Mouse (Mus musculus): Measurements from ENCODE around the gene Accs.
A peak's percentile ranks its signal among the peaks of the same experiment; 100 is the strongest.

Gene Accs

DNA sequence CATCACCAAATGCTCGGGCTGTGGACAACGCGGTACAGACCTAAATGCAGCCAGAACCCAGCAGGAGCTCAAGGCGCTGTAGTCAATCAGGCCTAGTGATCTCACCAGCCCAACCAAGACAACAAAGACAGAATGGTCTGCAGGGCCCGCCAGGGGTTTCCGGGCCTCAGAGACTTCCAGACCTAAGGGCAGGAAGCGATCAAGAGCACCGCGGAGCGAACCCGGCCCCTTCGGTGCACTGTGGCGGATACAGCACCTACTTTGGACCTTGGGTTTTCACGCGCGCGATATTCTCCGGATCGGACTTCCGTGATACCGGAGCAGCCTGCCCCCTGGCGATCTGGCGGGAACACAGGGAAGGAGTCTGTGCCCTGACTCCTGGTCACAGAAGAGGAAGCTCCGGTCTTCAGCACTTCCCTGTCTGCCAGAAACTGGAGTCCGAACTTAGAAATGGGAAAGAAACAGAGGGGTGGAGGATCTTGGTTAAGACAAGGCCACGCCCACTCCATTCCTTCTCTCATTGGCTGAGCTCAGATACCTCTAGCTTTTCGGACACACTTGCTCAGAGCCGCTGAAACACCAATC is at the start of gene Accs:
Accs (minus strand) TSS at position 439 of the 585 bp plus-strand sequence.
- DNase-seq (ENCODE audit: low spot score) = peak; percentile 81

DNA sequence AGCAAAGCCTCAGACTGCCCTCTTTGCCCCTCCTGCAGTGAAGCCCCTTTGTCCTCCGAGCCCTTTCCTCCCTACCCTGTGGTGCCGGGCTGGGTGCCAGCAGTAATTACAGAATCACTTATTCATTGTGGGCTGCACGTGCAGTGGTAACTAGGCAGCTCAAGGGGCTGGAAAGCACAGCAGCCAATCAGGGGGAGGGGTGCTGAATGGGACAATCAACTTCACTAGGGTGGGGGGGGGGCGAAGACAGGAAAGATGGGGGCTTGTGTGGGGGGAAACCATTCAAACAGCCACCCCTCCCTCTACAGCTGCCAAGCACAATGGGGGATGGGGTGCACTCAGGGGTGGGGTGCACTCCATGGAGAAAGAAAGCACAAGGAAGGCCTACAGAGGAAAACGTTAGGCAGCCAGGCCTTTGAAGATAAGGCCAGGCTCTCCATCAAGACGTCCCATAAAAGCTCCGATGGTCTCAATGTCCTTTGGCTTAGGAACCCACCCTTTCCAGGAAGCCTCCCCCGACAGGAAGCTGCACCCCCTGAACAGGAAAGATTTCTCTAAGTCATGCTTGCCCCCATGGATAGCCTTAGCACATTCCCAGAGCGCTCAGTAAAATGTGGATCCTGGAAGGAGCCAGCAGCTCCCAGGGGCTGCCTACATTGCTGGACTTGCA is 42.0 kb upstream of the Accs start:
- no peak for DNase-seq (ENCODE audit: low spot score)

DNA sequence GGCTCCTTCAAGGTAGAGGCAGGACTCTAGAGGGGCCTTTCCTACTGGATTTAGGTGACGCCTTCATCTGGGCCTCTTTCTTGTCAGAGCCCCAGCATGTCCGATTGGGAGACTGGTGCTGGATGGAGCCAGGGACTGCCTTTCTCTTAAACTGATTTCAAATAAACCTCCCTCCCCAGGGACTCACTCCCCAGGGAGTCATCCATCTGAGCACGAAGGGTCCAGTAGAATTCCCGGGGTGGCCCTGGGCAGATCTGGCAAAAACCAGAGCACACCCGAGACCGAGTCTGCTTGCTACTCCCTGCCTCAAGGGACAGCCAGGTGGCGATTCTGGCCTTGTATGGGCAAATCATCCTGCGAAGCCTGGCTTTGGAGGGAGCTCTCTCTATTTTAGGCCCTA is 40.4 kb upstream of the Accs start:
- DNase-seq (ENCODE audit: low spot score) = no peak

DNA sequence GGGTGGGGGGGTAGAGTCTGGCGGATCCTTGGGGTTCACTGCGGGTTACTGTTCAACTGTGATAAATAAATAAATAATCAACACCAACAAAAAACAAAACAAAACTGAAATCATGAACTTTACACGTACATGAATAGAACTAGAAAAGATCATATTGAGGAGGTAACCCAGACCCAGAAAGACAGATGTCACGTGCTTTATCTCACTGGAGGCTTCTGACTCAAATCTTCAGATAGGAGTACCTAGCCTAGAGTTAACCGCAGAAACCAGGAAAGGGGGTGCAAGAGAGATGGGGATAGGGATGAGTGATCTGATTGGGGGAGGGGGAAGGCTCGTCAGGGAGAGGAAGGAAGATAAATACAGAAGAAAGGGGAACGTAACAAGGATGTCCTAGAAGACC is 39.3 kb upstream of the Accs start:
- DNase-seq (ENCODE audit: low spot score) = no peak

DNA sequence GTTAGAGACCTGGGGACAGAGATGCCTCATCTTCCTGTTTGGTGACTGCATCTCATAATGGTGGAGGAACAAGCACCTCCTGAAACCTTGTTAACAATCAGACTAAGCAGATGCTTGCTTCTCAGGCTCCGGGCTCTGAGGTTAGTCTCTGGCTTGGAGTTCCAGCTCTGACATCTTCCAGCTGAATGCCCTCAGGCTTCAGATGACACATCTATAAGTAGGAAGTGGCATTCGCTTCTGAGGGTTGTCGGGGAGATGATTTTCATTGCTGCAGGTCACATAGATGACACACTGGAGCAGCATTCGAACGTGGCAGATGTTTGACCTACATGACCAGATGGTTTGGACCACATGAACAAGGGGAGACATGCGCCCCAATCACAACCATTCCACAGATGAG is 38.6 kb upstream of the Accs start:
- no peak for DNase-seq (ENCODE audit: low spot score)

DNA sequence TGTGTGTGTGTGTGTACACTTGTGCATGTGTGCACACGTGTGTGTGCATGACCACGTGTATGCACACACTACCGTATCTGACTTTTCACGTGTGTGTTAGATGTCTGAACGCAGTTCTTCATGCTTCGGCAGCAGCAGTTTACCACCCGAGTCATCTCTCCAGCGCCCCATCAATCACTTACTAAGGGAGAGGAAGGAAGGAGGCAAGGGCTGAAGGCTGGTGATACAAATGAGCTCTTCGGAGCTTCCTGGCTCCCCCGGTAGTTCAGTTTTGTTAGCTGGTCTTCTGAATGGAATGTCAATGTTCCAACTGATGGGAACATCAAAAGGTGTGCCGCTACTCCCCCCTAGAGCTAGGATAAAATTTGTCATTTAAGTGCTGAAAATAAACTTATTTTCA is 37.5 kb upstream of the Accs start:
- DNase-seq (ENCODE audit: low spot score) = no peak

DNA sequence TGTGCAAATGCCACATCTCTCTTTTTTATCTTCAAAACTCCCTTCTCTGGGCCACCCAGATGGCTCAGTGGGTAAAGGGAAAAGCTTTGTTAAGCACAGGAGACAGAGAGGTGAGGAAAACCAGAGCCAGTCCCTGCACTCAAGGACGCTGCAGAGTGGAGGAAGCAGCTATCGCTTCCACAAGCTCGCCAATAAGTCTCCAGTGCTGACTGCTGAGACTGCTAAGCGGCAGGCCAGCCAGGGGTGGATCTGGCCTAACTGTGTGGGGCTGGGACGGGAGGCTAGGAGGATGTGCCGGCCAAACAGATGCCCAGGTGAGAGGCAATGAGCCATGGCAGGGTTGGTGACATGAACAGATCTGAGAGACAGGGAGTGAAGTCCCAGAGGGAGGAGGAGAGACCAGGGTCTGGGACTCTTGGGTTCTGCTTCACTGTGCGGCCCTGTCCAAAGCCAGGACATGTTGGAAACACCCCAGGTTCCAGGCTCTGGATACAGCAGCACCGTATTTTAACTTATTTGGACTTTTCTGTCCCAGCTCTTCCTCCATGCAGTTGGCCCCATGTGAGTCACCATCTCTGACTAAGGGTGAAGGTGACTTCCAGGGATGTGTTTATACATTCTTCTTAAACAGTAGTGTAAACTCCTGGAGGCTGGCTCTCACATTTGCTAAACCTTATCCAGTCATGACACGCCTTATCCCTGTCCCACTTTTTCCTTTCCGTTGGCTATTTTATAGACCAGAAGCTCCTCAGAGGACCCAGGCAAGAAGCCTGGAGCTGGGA is 36.5 kb upstream of the Accs start:
- no peak for DNase-seq (ENCODE audit: low spot score)

DNA sequence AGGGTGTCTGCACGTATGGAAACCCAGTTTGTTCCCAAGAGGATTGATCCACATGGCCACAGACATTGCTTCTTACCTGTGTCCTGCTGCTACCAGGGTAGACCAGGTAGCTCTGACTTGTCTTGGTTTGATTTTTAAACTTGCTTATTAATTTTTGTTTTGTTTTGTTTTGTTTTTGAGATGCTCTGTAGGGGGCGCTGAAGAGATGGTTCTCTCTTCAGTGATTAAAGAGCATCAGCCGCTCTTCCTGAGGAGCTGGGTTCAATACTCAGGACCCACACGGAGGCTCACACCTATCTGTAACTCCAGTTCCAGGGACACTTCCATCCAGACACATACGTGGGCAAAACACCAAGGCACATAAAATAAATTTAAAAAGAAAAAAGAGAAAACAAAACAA is 33.3 kb upstream of the Accs start:
- DNase-seq (ENCODE audit: low spot score) = no peak

DNA sequence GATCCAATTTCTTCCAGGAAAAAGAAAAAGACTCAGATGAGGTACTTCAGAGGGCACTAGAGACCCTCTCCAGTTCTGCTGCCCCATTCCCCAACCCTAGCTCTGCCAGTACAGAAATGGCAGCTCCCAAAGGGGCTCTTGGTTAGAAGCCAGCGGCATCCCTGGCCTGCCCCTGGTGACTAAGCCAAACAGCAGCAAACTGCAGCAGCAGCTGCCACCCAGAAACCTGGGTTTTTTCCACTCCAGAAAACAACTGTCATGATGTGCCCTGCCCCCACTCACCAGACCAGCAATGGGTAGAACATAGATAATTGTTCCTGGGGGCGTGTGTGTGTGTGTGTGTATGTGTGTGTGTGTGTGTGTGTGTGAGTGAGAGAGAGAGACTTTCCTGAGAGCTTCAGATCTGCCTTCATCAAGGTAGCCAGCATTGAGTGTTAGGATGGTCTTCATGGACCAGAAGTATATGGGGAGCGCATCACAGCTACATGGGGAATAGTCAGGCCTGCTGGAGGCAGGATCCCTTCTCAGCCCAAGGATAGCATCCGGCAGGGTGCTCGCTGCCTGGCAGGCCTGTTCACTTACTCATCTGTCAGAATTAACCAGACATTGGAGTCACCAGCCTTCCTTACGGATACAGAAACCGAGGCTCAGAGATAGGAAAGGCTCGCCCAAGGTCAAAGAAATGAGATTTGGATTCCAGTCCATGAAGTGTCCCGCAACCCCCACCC is 32.1 kb upstream of the Accs start:
- no peak for DNase-seq (ENCODE audit: low spot score)

DNA sequence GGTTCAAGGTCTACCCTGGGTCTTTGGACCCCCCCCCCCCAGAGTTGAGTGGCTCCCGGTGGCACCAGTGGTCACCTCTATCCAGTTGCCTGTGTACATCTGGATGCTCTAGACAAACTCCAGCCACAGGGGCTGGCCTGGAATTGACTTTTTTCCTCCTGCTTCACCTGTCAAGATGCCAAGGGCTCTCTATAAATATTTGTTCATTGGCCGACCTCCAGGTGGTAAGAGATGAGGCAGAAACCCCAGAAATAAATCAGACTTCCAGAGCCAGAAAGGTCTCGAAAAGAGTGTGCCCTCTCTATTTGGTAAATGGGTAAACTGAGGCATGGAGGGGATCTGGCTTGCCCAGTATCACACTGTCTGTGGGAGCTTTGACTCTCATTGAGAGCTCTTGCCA is 31.2 kb upstream of the Accs start:
- no peak for DNase-seq (ENCODE audit: low spot score)

DNA sequence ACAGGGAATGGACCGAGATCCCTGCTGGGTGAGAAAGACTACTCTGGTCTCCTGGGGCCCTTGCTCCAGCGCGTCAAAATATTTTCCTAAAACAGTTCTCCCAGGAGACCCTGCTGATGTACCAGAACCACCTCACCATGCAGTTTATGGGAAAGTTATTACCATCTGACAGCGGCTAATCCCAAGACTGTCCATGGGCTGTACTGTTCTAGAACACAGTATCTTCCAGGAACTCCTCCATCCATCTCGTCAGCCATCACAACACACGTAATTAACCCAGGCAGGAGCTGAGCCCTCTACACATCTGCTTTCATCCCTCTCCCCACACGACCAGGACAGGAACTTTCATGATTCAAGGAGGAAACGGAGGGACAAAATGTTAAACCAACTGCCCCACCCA is 30.7 kb upstream of the Accs start:
- DNase-seq (ENCODE audit: low spot score) = no peak

DNA sequence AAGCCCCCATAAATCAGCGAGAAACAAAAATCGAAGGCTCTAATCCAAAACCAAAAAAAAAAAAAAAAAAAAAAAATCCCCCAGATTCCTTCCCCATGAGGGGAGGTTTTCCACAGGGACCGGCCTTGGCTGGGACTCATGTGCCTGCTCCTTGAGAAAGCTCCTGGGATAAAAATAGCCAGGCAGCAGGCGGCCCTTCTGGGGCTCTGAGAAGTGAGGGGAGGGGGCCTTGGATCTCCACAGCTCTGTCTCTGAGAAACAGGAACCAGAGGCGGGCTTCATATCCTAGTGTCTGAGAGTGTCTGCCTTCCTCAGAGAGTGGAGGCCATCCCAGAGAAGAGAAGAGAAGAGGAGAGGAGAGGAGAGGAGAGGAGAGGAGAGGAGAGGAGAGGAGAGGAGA is 27.3 kb upstream of the Accs start:
- no peak for DNase-seq (ENCODE audit: low spot score)

DNA sequence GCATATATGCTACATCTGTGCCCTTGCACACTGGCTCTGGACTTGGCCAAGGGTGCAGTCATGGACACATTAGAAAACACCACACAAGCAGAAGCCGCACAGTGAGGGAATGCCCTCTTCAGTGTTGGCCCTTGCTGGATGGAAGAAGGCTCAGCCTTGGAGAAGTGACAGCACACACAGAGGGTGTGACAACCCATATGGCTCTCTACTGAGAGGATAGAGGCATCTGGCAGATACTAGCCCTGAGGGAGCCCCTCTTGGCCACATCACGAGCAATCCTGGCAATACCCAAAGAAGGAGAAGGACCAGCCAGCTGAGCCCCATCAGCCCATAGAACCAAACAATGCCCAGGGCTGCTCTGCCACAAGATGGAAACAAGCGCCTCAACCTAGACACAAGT is 24.9 kb upstream of the Accs start:
- no peak for DNase-seq (ENCODE audit: low spot score)

DNA sequence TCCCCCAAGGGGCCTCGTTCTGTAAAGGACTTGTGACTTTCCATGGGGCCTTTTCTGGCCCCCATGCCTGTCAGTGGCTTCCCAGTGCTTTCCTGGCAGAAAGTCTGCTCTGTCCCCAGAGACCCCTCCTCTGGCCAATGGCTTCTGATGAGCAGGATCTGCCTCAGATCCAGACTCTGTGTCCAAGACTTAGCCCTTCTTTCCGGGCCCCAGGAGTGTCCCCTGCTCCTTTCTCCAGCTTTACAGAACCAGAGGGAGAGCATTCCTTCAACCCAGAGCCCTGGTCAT is 24.4 kb upstream of the Accs start:
- DNase-seq (ENCODE audit: low spot score) = no peak

DNA sequence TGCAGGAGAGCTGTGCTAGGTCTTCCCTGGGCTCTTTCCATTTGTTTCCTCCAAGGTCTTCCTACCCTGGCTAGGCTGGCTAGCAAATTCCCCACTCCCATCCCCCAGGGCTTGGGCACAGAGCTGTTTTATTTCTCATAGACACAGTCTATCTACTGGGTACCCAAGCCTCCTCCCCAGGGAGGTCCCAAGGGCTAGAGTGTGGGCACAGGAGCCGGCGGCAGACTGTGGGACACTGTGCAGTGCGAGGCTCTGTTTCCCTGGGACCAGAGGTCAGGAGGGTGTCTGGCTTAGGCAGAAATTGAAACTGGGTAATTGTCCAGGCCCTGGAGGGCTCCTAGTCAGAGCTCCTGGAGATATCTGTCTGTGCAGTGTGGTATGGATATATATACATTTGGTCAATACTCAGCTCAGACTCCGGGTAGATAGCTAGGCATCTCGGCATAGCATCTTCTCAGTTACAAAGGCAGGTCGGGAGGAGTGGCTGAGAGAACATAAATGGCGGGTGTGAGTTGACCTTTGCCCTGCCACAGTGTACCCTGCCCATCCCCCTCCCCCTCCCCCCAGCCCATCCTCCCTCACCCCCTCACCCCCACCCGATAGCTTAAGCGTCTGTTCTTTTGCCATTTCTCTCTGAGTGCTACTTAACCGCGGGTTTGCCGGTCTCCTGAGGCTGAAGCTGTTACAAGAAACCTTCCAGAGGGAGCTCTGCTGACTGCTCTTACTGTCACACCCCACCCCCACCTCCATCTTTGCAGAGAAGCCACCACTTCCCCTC is 23.9 kb upstream of the Accs start:
- DNase-seq (ENCODE audit: low spot score) = peak; percentile 32

DNA sequence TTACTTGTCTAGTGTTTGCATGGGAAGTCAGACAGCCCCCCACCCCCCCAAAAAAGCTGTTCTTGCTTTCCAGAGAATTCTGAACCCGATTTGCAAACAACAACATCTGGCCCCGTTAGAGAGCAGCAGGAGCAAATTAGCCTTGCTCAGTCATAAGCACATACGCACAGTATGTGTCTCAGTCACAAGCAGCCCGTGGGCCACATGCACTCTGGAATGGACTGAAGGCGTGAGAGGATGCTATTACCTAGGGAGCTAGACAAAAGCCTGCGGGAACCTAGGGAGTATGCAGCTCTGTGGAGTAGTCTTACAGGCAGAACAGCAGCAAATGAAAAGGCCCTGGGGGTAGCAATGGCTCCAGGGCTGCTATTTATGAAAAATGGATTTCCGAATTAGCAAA is 22.5 kb upstream of the Accs start:
- no peak for DNase-seq (ENCODE audit: low spot score)

DNA sequence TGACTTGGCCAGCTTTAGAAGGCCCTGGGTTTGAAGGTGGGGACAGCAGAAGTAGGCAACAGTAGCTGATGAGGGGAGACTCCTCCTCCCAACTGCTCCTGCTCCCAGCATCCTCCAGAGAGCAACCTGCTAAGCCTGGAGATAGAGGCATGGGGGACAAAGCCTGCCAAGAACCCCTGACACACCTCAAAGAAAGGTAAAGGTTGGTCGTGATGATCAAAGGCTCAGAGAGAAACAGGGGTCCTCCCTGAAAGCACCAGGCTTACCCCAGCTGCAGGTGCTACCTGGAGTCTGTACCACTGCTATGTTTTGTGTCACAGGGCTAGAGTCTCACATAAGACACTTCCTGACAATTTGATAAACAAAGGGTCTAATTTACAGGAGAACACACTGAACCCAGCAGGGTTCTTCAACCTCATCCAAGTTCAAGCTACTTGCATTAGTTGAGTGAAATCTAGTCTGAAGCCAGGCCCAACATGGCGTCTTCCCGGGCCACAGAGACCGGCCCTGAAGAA is 21.7 kb upstream of the Accs start:
- DNase-seq (ENCODE audit: low spot score) = no peak

DNA sequence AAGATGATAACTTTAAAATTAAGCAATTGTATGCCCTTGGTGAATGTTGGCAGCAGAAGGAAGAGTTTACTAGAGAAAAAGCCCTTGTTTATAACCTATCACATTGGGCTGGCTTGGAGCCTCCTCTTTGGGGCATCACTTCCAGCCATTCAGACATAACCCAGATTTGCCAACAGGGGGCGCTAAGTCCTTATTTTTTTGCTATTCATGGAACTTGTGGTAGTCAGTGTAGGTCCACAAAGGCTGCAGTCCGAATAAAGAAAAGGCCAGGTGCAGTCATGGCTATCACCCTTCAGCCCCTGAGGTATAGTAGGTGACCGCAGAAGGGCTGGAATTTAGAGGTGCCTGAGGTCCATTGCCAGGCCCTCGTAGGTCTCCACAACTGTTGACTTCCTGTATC is 21.1 kb upstream of the Accs start:
- DNase-seq (ENCODE audit: low spot score) = peak; percentile 45

DNA sequence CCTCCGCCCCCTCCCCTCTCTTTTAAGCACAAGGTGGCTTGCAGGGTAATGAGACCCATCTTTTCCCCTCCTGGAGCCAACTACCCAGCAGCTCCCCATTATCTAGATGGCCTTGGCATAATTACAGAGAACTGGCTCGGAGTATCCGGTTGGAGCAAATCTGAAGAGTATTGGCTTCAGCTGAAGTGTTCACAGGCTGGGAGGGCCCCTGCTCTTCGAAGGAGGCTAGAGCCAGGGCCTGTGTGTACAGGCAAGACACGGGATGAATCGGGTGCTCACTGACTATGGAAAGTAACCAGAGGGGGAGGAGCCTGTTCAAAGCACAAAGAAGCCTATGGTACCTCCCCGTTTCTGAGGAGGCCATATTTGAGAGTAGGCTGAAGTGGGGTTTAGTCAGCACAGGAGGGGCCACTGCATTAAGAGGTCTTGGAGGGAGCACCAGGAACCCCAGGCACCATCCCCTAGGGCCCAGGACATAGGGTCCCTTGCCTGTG is 19.4 kb upstream of the Accs start, which contains the start of gene Accsl:
Accsl (minus strand) TSS at position 51 of the 494 bp plus-strand sequence.
- no peak for DNase-seq (ENCODE audit: low spot score)

DNA sequence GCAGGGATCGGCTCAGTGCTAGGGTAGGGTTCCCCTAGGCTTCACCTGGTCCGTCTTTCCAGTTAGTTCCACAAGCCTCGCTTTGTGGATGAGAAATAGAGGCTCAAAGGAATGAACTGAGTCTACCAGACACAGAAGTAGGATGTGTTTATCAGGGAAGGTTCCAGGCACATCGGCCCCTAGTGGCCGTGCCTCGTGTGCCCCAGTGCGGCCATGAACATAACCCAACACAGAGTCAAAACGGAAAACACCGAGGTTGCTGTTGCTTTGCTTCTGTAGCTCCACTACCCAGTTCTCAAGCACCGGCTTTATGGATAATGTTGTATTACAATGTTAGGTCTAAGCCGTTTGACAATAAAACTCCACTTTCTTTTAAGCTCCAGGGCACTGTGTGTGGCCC is 18.8 kb upstream of the Accs start:
- DNase-seq (ENCODE audit: low spot score) = no peak

DNA sequence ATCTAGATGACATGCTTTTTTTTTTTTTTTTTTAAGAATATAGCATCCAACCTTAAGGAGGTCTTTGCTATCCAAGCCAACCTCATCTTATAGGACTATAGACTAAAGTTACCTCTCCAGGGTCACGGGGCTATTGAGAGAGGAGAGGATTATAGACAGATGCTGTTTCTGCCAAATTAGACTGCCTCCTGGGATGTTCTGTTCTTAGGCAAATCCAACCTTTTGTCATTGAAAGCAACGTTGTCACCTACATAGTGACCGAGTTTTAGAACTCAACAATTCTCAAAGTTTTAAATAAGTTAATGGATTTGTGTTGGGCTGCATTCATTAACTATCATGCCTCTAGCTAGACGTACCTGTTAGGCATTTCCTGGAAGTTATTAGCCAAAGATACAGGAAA is 13.5 kb upstream of the Accs start:
- DNase-seq (ENCODE audit: low spot score) = no peak

DNA sequence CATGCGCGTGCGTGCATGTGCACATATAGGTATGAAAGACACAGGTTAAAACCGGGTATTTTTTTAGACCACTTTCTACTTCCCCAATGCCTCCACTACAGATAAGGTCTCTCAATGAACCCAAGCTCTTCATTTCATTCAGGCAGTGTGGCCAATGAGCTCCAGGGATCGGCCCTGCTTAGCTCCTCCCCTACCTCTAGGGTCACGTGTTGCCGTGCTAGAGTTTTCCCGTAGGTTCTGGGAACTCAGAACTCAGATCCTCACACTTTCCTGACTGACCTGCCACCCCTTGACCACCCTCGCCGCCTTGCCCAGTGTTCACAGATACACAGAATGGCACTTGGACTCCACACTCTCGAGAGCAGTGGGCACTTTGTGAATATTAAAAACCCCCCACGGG is 9.1 kb upstream of the Accs start:
- no peak for DNase-seq (ENCODE audit: low spot score)
